ENCODE assay signal across 8 mouse cellular contexts in the genomic region with DNA sequence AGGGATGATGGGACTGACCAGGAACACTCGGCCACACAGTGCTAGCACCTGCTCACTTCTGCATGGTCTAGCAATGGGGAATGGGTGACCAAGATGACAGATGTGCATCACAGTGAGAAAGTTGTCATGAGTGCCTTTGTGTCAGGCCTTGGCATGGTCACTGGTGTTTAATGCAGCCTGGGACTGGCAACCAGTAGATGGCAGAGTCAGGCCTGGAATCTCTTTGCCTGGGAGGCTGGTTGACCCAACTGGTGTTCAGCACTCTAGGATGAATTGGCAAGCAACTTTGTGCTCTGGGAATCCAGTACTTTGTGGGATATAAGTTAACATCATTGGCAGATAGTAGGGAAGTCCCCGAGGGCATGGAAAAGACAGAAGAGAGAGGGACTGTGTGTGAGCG.
DNase-seq lines count a peak whose midpoint lies in the region; ATAC-seq lines count a peak whose summit lies in the region.
"Had no signal": no experiment of that assay in that cellular context is flagged by ENCODE, and none has a peak within 500 bp of the region (broad histone marks: within the 10 kb centered on the region; RNA-seq: fewer than 3 reads in every experiment).

No protein-coding gene starts in this region.

- H3K4me2 ChIP-seq in kidney, embryonic 14.5 days (replicated peaks; ENCODE audit: low read depth, low read length), result no peak overlapping the region
- H3K4me2 ChIP-seq: lung, embryonic 15.5 days had no signal

- peak; percentile 11 to 37 for DNase-seq in kidney, postnatal 36 days
- peak; percentile 7 for DNase-seq in Muller cell, postnatal 12 days (ENCODE audit: inconsistent ontology term)
- DNase-seq in adrenal gland, postnatal 25 days, result peak; percentile 45
- DNase-seq in heart, adult 8-10 months (ENCODE audit: low spot score), result peak; percentile 48
- peak; percentile 16 for DNase-seq in right cerebral cortex, postnatal 4 days
- no peak for DNase-seq in neural tube, embryonic 10.5 days (ENCODE audit: extremely low spot score, low spot score)

- ATAC-seq in kidney, embryonic 14.5 days (ENCODE audit: low FRiP score, low TSS enrichment), result no peak

- H3K4me3 ChIP-seq in kidney, embryonic 14.5 days (ENCODE audit: low read length), result no peak overlapping the region
- H3K4me3 ChIP-seq: lung, embryonic 15.5 days had no signal

- no peaks in the 10 kb centered on the region for H3K9me3 ChIP-seq in kidney, embryonic 14.5 days (ENCODE audit: control insufficient read depth, low read length)
- H3K9me3 ChIP-seq: lung, embryonic 15.5 days had no signal

- H3K27ac ChIP-seq in kidney, embryonic 14.5 days (ENCODE audit: low read depth, low read length), result no peak overlapping the region
- H3K27ac ChIP-seq: lung, embryonic 15.5 days had no signal

- WGBS in kidney, embryonic 14.5 days, result 95% methylated on average over 3 of the region's 3 CpGs

- no peaks in the 10 kb centered on the region for H3K27me3 ChIP-seq in kidney, embryonic 14.5 days (ENCODE audit: control insufficient read depth, insufficient read depth, low read length)
- H3K27me3 ChIP-seq: lung, embryonic 15.5 days had no signal

- H3K9ac ChIP-seq in kidney, embryonic 14.5 days (ENCODE audit: low read depth, low read length), result no peak overlapping the region
- H3K9ac ChIP-seq: lung, embryonic 15.5 days had no signal

- H3K36me3 ChIP-seq in kidney, embryonic 14.5 days (ENCODE audit: control insufficient read depth, insufficient read depth, low read length), result no peaks in the 10 kb centered on the region
- H3K36me3 ChIP-seq: lung, embryonic 15.5 days had no signal

- no peaks in the 10 kb centered on the region for H3K4me1 ChIP-seq in kidney, embryonic 14.5 days (ENCODE audit: control insufficient read depth, insufficient read depth, low read length)
- H3K4me1 ChIP-seq: lung, embryonic 15.5 days had no signal
